Mouse (Mus musculus) intestine, embryonic 14.5 days (tissue): ENCODE measurements around the gene Eif2b2. TPM values are rescaled to one million over a fixed set of nuclear protein-coding genes. Genes with fewer than 3 reads are reported as not detected.

Experiments
- ATAC-seq: fragments of 200-750 bp; cut with Nextera tagmentation; replicated peaks from 2 replicates; pipeline ENCODE4 v1.8.0; 2017; ENCODE audit warnings: low read depth, moderate number of reproducible peaks, moderate TSS enrichment, moderate library complexity; ENCODE audit not compliant: low FRiP score, low TSS enrichment
- DNase-seq: peaks from one replicate; pipeline ENCODE4 v3.0.0-alpha.2; 2018; ENCODE audit warnings: low spot score
- H3K27ac ChIP-seq: fragments of 300-500 bp; sonication (generic); 2 replicates; pipeline ENCODE4 v1.5.1; 2014; ENCODE audit warnings: low read depth, mild to moderate bottlenecking, control low read depth
- H3K27me3 ChIP-seq: fragments of 300-500 bp; sonication (generic); replicated peaks from 2 replicates; pipeline ENCODE4 v1.6.1; 2014; ENCODE audit warnings: low read length, control low read depth; ENCODE audit not compliant: control insufficient read depth, insufficient read depth
- H3K36me3 ChIP-seq: fragments of 300-500 bp; sonication (generic); 2 replicates; pipeline ENCODE4 v1.6.1; 2014; ENCODE audit warnings: low read length, control low read depth; ENCODE audit not compliant: control insufficient read depth, insufficient read depth
- H3K4me1 ChIP-seq: fragments of 300-500 bp; sonication (generic); replicated peaks from 2 replicates; pipeline ENCODE4 v1.6.1; 2014; ENCODE audit warnings: low read length, control low read depth, mixed read lengths; ENCODE audit not compliant: control insufficient read depth, insufficient read depth
- H3K4me2 ChIP-seq: fragments of 300-500 bp; sonication (generic); 2 replicates; pipeline ENCODE4 v1.6.1; 2014; ENCODE audit warnings: low read length
- H3K4me3 ChIP-seq: fragments of 300-500 bp; sonication (generic); 2 replicates; pipeline ENCODE4 v1.5.1; 2014; ENCODE audit warnings: low read depth, low read length, control low read depth, mixed read lengths
- H3K9ac ChIP-seq: fragments of 300-500 bp; sonication (generic); 2 replicates; pipeline ENCODE4 v1.6.1; 2014; ENCODE audit warnings: mild to moderate bottlenecking, low read length
- H3K9me3 ChIP-seq: fragments of 300-500 bp; sonication (generic); 2 replicates; pipeline ENCODE4 v1.6.1; 2016; ENCODE audit warnings: low read length, control low read depth; ENCODE audit not compliant: control insufficient read depth
- WGBS: fragments of 180-500 bp; shearing (Covaris S2); extraction: QIAGEN DNeasy Blood & Tissue Kit; methylation state at CpG from one replicate; pipeline ENCODE4 v1.1.7; 2014; 5-methylcytosine and 5-hydroxymethylcytosine counted together
- polyA plus RNA-seq: library from polyadenylated mRNA; unstranded; fragments of >200 nt; fragmentation: Nextera tagmentation; extraction: Ambion mirVana; gene quantifications from 2 replicates; pipeline ENCODE4 v1.2.1, GENCODE M21; 2014

Gene Eif2b2
- polyA plus RNA-seq, 1 experiment from 2014 or later, result 83.5 TPM

- no peaks in the 10 kb centered on the region for H3K4me1 ChIP-seq
- 43% methylated on average over 7 of the region's 7 CpGs for WGBS
- no peaks in the 10 kb centered on the region for H3K36me3 ChIP-seq
- no peaks in the 10 kb centered on the region for H3K9me3 ChIP-seq
- H3K4me3 ChIP-seq, result no peak overlapping the region
- H3K27me3 ChIP-seq, result no peaks in the 10 kb centered on the region
- DNase-seq (no peak), ATAC-seq (no peak)
- no peak overlapping the region for H3K9ac ChIP-seq
- H3K4me2 ChIP-seq, result no peak overlapping the region
- H3K27ac ChIP-seq, result no peak overlapping the region
Observed at GRCm38 (mm10) chr12:85208687-85209199, 10.5 kb upstream of the Eif2b2 start.

- Histone ChIP-seq H3K27me3 (no peaks in the 10 kb centered on the region), H3K36me3 (no peaks in the 10 kb centered on the region), H3K9me3 (no peaks in the 10 kb centered on the region), H3K4me1 (peaks cover 8% of the 10 kb centered on the region; the same call in 1 of the 2 replicates), H3K9ac (no peak overlapping the region), H3K4me2 (no peak overlapping the region), H3K4me3 (no peak overlapping the region), H3K27ac (no peak overlapping the region)
- ATAC-seq (no peak), DNase-seq (no peak)
- 77% methylated on average over 5 of the region's 5 CpGs for WGBS
Observed at GRCm38 (mm10) chr12:85215031-85215430, 4.2 kb upstream of the Eif2b2 start.

- Histone ChIP-seq H3K36me3 (peaks cover 20% of the 10 kb centered on the region), H3K4me2 (no peak overlapping the region), H3K4me3 (no peak overlapping the region), H3K4me1 (peaks cover 18% of the 10 kb centered on the region), H3K9me3 (no peaks in the 10 kb centered on the region), H3K27ac (no peak overlapping the region), H3K9ac (no peak overlapping the region), H3K27me3 (no peaks in the 10 kb centered on the region)
- DNase-seq, result no peak
- ATAC-seq, result no peak
- WGBS, result 67% methylated on average over 2 of the region's 2 CpGs
Observed at GRCm38 (mm10) chr12:85217733-85218310, 1.5 kb upstream of the Eif2b2 start.

GRCm38 (mm10) chr12:85219905-85220290, 617 bp downstream of the Eif2b2 start:
- Histone ChIP-seq H3K4me2 (peak overlapping the region; percentile 88), H3K27me3 (no peaks in the 10 kb centered on the region), H3K4me3 (peak overlapping the region; percentile 81), H3K9ac (peak overlapping the region; percentile 69), H3K27ac (peak overlapping the region; percentile 54; the same call in 1 of the 2 replicates), H3K9me3 (no peaks in the 10 kb centered on the region), H3K36me3 (peaks cover 41% of the 10 kb centered on the region), H3K4me1 (peaks cover 18% of the 10 kb centered on the region)
- WGBS, result 2% methylated on average over 12 of the region's 12 CpGs
- DNase-seq (no peak), ATAC-seq (0 out of 2 replicates have a peak, but pooled peaks have one; percentile 9)

- H3K27ac ChIP-seq, result no peak overlapping the region
Observed at GRCm38 (mm10) chr12:85227227-85227626, 7.9 kb downstream of the Eif2b2 start.

GRCm38 (mm10) chr12:85227876-85228599, 8.8 kb downstream of the Eif2b2 start:
- no peaks in the 10 kb centered on the region for H3K27me3 ChIP-seq
- H3K4me3 ChIP-seq, result no peak overlapping the region
- H3K9me3 ChIP-seq, result no peaks in the 10 kb centered on the region
- no peak overlapping the region for H3K4me2 ChIP-seq
- no peak overlapping the region for H3K9ac ChIP-seq
- no peak for DNase-seq
- H3K4me1 ChIP-seq, result no peaks in the 10 kb centered on the region; the same call in 1 of the 2 replicates
- WGBS, result 70% methylated on average over 15 of the region's 15 CpGs
- peaks cover 43% of the 10 kb centered on the region for H3K36me3 ChIP-seq
- no peak overlapping the region for H3K27ac ChIP-seq
- ATAC-seq, result no peak

More at GRCm38 (mm10) chr12:85227227-85227626, 7.9 kb downstream of the Eif2b2 start:
- no peak overlapping the region for H3K4me2 ChIP-seq
- ATAC-seq (no peak), DNase-seq (no peak)
- H3K9me3 ChIP-seq, result no peaks in the 10 kb centered on the region
- WGBS, result 53% methylated on average over 7 of the region's 7 CpGs
- peaks cover 51% of the 10 kb centered on the region for H3K36me3 ChIP-seq
- no peak overlapping the region for H3K9ac ChIP-seq
- H3K27me3 ChIP-seq, result no peaks in the 10 kb centered on the region
- no peak overlapping the region for H3K4me3 ChIP-seq
- no peaks in the 10 kb centered on the region; the same call in 1 of the 2 replicates for H3K4me1 ChIP-seq

- 77% methylated on average over 21 of the region's 21 CpGs for WGBS
Observed at GRCm38 (mm10) chr12:85233376-85234358, 14.4 kb downstream of the Eif2b2 start.

GRCm38 (mm10) chr12:85237553-85237952, 18.3 kb downstream of the Eif2b2 start:
- Histone ChIP-seq H3K4me1 (no peaks in the 10 kb centered on the region), H3K27ac (no peak overlapping the region), H3K27me3 (no peaks in the 10 kb centered on the region), H3K4me2 (no peak overlapping the region), H3K9ac (no peak overlapping the region), H3K4me3 (no peak overlapping the region), H3K9me3 (no peaks in the 10 kb centered on the region), H3K36me3 (0 out of 2 replicates have a peak, but pooled peaks cover 9% of the 10 kb centered on the region)
- no peak for DNase-seq
- WGBS, result 74% methylated on average over 5 of the region's 5 CpGs
- ATAC-seq, result no peak

More at GRCm38 (mm10) chr12:85233376-85234358, 14.4 kb downstream of the Eif2b2 start:
- ATAC-seq, result no peak
- no peak overlapping the region for H3K4me3 ChIP-seq
- no peaks in the 10 kb centered on the region for H3K27me3 ChIP-seq
- no peak overlapping the region for H3K9ac ChIP-seq
- H3K27ac ChIP-seq, result no peak overlapping the region
- no peaks in the 10 kb centered on the region for H3K9me3 ChIP-seq
- DNase-seq, result no peak
- 0 out of 2 replicates have a peak, but pooled peaks cover 9% of the 10 kb centered on the region for H3K36me3 ChIP-seq
- H3K4me2 ChIP-seq, result no peak overlapping the region
- H3K4me1 ChIP-seq, result no peaks in the 10 kb centered on the region
